Mouse (Mus musculus) adrenal gland, adult (tissue): Measurements from ENCODE around the gene Hdgfl3.

Experiments
- DNase-seq, 2 experiments: peaks; one replicate each; pipeline ENCODE4 v3.0.0; 2022 to 2023; ENCODE audit warnings: low spot score in 1 of 2; ENCODE audit not compliant: inconsistent age in 2 of 2

The Hdgfl3 gene

DNA sequence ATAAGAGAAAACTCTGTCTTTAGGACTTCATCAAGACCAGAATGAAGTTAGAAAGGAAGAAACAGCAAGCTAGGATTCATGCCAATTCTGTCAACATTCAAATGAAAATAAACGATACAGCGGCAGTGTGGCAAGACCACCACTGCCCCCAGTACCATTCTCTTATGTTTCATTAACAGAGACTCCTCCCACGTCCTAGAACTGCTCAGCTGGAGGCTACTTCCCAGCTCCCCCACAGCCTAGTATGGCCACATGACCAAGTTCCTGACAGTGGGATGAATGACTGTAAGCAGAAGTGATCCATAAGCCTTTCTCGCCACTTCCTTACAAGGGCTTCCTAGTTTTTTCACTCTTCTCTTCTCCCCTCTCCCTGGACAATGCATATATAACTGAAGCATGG lies 30.2 kb downstream of the Hdgfl3 start:
- no peak for DNase-seq

GRCm38 (mm10) chr7:81899361-81899760 lies 34.9 kb downstream of the Hdgfl3 start:
- DNase-seq = no peak

DNA sequence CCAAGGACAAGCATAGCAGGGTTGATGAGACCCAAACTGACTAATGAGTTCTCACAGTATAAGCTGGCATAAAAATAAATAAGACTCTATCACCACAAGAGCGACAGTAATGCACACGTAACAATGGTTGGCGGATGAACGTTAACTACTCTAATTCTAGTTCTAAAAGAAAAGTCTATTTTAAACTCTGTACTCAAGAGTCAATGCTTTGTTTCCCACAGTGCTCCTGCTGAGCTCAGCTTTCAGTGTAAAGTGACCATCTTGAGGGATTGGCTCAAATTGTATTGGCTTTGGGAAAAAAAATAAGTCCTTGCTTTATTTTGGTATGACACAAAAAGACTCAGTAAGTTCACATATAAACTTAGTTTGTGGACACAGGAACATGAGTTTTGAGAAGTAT lies 49.1 kb downstream of the Hdgfl3 start:
- no peak for DNase-seq

DNA sequence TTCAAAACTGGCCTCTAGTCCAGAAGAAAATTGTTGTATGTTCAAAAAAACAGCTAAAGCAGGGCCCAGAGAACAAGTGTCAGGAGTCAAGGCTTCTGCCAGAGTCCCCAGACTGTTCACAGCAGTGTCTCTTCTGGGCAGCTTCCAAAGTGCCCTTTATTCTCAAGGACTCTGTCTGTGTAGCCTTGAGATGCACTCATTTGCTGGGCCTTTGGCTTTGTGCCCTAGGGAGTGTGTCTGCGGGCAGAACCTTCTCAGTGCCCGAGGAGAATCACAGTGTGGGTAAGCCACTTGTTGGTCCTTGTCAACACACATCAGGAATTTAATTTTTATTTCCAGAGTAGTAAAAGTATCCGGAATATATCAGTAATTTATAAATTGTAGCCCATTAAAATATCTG lies 52.7 kb downstream of the Hdgfl3 start:
- peak; percentile 91 to 96 for DNase-seq

DNA sequence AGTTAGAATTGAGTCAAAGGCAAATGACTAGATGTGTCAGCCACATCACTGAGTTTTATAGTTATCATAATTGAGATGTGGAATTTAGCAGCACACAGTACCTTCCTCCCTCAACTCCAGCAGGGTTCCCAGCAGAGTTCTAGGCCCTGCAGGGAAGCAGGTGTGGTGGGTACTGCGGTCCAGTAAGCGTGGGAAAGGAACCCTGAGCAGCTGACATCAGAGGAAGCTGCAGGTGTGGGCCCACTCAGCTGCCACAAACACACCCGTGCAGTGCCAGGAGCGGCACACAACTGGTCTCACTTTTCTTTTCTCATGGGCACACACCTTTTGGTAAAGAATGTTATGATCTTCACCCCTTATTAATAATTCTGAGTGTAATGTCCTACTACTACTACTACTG lies 53.5 kb downstream of the Hdgfl3 start:
- no peak for DNase-seq

GRCm38 (mm10) chr7:81880286-81880685 lies 54.0 kb downstream of the Hdgfl3 start:
- DNase-seq = no peak

GRCm38 (mm10) chr7:81875372-81875771 lies 58.9 kb downstream of the Hdgfl3 start:
- peak; percentile 76 to 88 for DNase-seq

DNA sequence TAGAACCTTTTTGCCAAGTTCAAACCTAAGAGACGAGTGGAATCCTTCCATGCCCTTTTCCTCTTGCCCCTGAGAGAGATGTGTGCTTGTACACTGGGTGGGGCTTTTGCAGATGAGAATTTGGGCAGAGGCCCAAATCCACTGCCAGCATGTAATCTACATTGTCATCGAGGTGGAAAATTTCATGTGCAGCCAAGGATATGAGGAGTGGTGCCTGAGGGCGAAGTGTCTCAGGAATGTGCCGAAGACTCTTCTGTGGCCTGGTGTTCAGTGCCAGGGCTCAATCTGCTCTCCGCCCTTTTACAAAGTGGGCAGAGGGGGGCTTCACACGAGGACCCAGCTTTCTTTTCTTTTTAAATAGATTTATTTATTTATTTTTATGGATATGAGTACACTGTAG lies 59.6 kb downstream of the Hdgfl3 start:
- DNase-seq = peak; percentile 27 to 60

GRCm38 (mm10) chr7:81873807-81874206 lies 60.5 kb downstream of the Hdgfl3 start:
- DNase-seq = no peak

DNA sequence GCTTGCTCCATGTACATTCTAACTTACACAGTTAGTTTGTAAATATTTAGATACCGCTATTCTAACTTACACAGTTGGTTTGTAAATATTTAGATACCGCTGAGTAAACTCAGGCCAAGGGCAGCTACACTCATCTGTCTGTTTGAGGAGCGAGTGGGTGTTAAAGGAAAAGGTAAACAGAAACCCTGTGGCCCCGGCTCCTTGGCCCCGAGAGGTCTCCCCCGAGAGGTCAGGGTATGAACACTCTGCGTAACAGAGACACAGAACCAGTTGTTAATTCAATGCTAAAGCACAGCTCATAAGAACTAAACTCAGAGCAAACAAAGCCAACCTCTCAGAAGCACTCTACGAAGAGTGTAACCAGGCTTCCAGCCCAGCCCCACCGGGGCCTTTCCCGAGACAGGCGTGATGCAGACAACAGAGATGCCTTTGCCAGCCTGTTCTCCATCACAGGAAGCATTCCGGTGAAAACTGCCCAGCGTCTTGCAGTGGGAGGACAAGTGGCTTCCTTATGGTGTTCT lies 61.7 kb downstream of the Hdgfl3 start:
- no peak for DNase-seq

GRCm38 (mm10) chr7:81868158-81868557 lies 66.1 kb downstream of the Hdgfl3 start:
- peak; percentile 73 to 90 for DNase-seq

- DNase-seq = no peak
These were observed 66.9 kb downstream of the Hdgfl3 start for GRCm38 (mm10) chr7:81867231-81867930.

- DNase-seq = no peak
These were observed 68.3 kb downstream of the Hdgfl3 start for GRCm38 (mm10) chr7:81865937-81866336.

GRCm38 (mm10) chr7:81864552-81864951 lies 69.7 kb downstream of the Hdgfl3 start:
- DNase-seq = no peak

DNA sequence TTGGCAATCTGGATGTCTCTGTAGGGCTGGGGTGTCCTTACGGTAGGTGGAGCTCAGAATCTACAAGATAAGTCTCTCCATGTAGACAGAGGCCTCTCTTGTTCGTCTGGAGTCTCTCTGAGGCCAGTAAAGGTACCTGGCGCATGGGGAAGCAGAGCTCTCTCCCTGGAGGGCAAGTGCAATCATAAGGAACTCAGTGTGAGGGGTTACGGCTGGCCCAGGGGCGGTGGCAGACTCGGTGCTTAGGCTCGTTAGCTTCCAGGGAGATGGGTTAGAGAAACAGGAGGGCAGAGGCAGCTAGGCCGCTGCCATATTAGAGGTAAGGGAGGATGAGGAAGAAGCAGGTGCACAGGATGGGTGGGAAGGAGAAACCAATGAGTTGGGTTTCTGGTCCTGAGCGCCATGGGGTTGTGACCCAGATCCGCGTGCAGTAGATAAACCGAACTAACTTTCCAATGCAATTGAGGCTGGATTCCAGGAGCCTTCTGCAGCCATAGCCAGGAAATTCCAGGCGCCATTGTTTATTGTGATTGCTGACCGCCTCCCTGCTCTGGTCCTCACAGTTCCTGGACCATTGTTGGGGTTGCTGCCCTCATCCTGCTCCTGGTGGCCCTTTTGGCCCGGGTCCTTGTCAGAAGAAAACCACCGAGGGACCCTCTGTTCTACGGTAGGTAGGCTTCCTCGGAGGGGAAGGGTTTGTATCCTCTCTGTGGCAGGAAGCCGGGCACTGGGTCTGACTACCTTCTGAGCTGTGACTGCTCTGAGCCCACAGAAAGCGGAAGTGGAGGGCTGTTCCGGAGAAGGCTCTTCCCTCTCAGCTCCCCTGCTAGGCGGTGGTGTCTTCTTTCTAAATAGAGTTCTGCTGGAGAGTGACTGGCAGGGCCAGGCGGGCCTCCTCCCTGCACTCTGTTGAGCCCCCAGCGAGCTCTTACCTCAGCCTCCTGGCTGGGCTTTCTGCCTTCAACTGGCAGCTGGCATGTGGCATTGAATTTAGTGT lies 71.4 kb downstream of the Hdgfl3 start:
- DNase-seq = peak in 1 of 2 experiments; percentile 58

- no peak for DNase-seq
These were observed 72.4 kb downstream of the Hdgfl3 start for GRCm38 (mm10) chr7:81861921-81862320.

DNA sequence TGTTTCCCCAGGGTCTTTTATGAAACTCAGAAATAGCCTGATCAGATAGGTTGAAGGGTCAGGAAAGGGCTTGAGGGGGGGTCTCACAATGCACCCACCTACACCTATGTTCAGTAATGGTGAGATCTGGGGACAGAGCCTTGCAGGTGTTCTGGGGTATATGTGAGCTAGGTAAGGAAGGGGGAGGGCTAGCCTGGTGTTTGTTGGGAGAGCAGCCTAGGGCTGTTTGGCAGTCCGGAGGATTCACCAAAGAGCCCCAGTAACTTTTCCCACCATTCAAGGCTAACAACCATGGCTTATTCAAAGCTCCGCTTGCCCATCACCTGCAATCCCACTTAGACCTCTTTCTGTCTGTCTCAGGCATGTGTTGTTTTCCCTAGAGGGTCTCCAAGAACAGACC lies 72.8 kb downstream of the Hdgfl3 start:
- no peak for DNase-seq

GRCm38 (mm10) chr7:81860996-81861395 lies 73.3 kb downstream of the Hdgfl3 start:
- no peak for DNase-seq

- DNase-seq = peak; percentile 46 to 52
These were observed 74.2 kb downstream of the Hdgfl3 start for GRCm38 (mm10) chr7:81860071-81860470.

DNA sequence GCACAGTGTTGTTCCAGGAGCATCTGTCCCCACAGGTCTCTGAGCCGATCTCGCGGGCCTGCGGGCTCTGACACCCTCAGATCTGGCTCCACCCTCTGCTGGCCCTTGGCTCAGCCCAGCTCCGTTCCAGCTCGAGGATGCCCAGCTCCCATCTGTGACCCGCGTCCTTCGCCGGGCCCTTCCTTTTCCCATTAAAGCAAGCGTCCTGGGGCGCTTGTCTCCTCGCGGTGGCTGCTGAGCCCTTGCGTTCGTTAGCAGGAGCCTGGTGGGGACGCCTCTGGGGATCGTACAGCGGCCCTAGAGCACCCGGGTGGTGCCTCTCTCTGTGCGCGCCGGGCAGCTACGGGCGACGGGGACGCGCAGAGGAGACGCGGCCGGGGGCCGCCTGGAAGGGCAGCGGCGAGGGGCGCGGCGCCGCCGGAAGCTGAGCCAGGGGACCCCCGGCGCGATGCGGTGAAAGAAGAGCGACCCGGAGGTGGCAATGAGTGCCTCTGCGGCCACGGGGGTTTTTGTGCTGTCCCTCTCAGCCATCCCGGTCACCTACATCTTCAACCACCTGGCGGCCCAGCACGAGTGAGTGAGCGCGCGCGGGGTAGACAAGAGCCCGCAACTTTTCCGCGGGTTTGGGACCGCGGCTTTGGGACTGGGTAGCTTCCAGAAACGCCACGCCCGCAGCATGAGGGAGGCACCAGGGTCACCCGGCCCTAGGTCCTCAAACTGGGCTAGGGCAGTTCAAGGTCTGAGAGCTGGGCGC lies 75.1 kb downstream of the Hdgfl3 start, which contains the start of gene Tm6sf1:
Gene Tm6sf1 (plus strand): TSS at position 34 of the 754 bp plus-strand sequence.
- peak; percentile 56 to 79 for DNase-seq

- no peak for DNase-seq
These were observed 76.0 kb downstream of the Hdgfl3 start for GRCm38 (mm10) chr7:81858236-81858635.
